Mouse (Mus musculus) ES-Bruce4 (cell line): Measurements from ENCODE around the gene Ipmk.

Experiments used
- CTCF ChIP-seq: IDR thresholded peaks from one replicate; pipeline ENCODE4 v1.8.1; 2011; ENCODE audit warnings: low read depth, low read length
- POLR2A ChIP-seq: IDR thresholded peaks from one replicate; pipeline ENCODE4 v1.8.1; 2011; ENCODE audit warnings: low read length; ENCODE audit not compliant: insufficient read depth

GRCm38 (mm10) chr10:71331908-71332307 lies 15.7 kb upstream of the Ipmk start:
- TF ChIP-seq CTCF (no peak), POLR2A (no peak)
